Mouse (Mus musculus): ENCODE results near the gene Polr3b. TPM values are rescaled to one million over a fixed set of nuclear protein-coding genes. Genes with fewer than 3 reads are reported as not detected.

Polr3b gene
- polyA plus RNA-seq, 1 experiment from 2014 or later = 16.9 TPM

DNA sequence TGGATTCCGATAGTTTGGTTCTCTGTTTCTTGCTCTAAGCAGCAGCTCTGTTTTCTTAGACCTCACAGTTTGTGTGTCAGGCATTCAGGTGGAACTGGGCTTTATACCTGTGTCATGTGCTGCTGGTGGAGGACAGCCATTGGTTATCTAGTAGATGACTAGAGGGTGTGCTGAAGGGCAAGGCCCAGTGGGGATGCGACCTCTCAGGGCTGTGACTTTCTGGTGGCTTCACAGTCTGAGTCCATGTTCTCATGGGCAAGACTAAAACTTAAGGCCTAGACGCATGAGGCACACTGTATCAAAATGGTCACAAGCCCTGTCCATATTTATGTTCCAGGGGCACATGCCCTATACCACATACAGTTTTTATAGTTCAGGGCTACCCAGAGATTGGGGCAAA lies 37.2 kb downstream of the Polr3b start:
- Histone ChIP-seq H3K9me3 (ENCODE audit: control insufficient read depth, low read length) (no peaks in the 10 kb centered on the region), H3K27ac (ENCODE audit: low read depth, low read length) (no peak overlapping the region), H3K4me2 (ENCODE audit: low read depth, low read length, severe bottlenecking) (no peak overlapping the region), H3K27me3 (ENCODE audit: control insufficient read depth, insufficient read depth, low read length) (no peaks in the 10 kb centered on the region), H3K9ac (ENCODE audit: low read length) (no peak overlapping the region), H3K4me1 (replicated peaks; ENCODE audit: control insufficient read depth, insufficient read depth, low read length) (peaks cover 16% of the 10 kb centered on the region; the same call in 1 of the 2 replicates), H3K4me3 (ENCODE audit: low read depth, low read length) (no peak overlapping the region), H3K36me3 (ENCODE audit: control insufficient read depth, insufficient read depth, low read length) (no peaks in the 10 kb centered on the region)
- WGBS = 78% methylated on average over 3 of the region's 3 CpGs
- no peak for DNase-seq (ENCODE audit: low spot score)
- ATAC-seq (replicated peaks; ENCODE audit: low FRiP score) = no peak

DNA sequence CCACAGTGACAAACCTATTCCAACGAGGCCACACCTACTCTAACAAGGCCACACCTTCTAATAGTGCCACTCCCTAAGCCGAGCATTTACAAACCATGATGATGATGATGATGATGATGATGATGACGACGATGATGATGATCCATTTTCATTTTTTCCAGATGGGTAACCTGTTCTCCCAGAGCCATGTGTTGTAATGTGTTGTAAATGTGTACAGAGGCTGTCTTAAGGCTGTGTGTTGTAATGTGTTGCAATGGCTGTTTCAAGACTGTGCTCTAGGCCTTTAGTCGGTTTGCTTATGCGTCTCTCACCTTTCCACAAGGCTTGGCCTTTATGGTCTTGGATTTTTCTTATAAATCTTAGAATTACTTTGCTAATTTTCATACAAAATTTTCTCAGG lies 40.0 kb downstream of the Polr3b start:
- H3K27me3 ChIP-seq (ENCODE audit: control insufficient read depth, insufficient read depth, low read length) = no peaks in the 10 kb centered on the region
- DNase-seq (ENCODE audit: low spot score) = no peak
- H3K9me3 ChIP-seq (ENCODE audit: control insufficient read depth, low read length) = no peaks in the 10 kb centered on the region
- no peaks in the 10 kb centered on the region for H3K36me3 ChIP-seq (ENCODE audit: control insufficient read depth, insufficient read depth, low read length)
- WGBS = 98% methylated on average over 6 of the region's 6 CpGs
- H3K4me3 ChIP-seq (ENCODE audit: low read depth, low read length) = no peak overlapping the region
- H3K27ac ChIP-seq (ENCODE audit: low read depth, low read length) = no peak overlapping the region
- no peak for ATAC-seq (replicated peaks; ENCODE audit: low FRiP score)
- H3K9ac ChIP-seq (ENCODE audit: low read length) = no peak overlapping the region
- peaks cover 14% of the 10 kb centered on the region; the same call in 1 of the 2 replicates for H3K4me1 ChIP-seq (replicated peaks; ENCODE audit: control insufficient read depth, insufficient read depth, low read length)
- H3K4me2 ChIP-seq (ENCODE audit: low read depth, low read length, severe bottlenecking) = no peak overlapping the region

DNA sequence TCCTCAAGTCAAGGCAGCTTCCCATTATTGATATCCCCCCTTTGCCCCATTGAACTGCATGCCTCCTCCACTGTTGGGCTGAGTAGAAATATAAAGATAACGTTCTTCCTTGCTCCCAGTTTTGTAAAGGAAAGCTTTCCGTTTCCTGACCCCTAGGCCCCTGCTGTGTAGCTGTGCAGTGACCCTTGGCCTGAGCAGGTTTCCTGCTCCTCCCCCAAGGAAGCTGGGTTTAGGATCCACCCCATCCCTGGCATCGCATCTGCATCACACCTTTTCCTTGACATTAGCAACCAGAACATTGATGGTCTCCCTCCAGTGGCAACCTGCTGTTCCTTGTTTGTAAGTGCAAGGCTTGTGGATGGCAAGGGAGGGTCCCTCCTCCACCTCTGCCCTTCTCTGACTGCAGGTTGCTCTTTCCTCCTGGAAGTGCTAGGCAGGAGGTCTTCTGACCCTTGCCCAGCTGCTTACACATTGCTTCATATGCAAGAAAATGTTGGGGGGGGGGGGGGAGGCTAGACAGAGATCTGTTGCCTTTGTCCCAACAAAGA lies 43.7 kb downstream of the Polr3b start:
- Histone ChIP-seq H3K4me2 (ENCODE audit: low read depth, low read length, severe bottlenecking) (no peak overlapping the region), H3K9me3 (ENCODE audit: control insufficient read depth, low read length) (no peaks in the 10 kb centered on the region), H3K9ac (ENCODE audit: low read length) (no peak overlapping the region), H3K27ac (ENCODE audit: low read depth, low read length) (no peak overlapping the region), H3K4me3 (ENCODE audit: low read depth, low read length) (no peak overlapping the region), H3K4me1 (replicated peaks; ENCODE audit: control insufficient read depth, insufficient read depth, low read length) (no peaks in the 10 kb centered on the region), H3K27me3 (ENCODE audit: control insufficient read depth, insufficient read depth, low read length) (no peaks in the 10 kb centered on the region), H3K36me3 (ENCODE audit: control insufficient read depth, insufficient read depth, low read length) (no peaks in the 10 kb centered on the region)
- DNase-seq (ENCODE audit: low spot score) = no peak
- ATAC-seq (replicated peaks; ENCODE audit: low FRiP score) = no peak
- WGBS = 25% methylated on average over 3 of the region's 3 CpGs

DNA sequence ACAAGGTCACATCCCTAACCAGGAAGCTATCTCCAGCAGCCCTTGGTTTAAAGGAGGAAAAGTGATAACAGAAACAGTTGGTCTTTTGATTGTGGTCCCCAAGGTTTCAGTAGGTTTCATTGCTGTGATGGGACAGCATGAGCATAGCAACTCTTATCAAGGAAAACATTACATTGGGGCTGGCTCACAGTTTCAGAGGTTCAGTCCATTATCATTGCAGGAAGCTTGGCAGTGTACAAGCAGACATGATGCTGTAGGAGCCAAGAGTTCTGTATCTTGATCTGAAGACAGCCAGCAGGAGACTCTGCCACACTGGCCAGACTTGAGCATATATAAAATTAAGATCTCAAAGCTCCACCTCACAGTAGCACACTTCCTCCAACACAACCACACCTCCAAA lies 53.6 kb downstream of the Polr3b start:
- Histone ChIP-seq H3K9ac (ENCODE audit: low read length) (no peak overlapping the region), H3K36me3 (ENCODE audit: control insufficient read depth, insufficient read depth, low read length) (no peaks in the 10 kb centered on the region), H3K4me1 (replicated peaks; ENCODE audit: control insufficient read depth, insufficient read depth, low read length) (no peaks in the 10 kb centered on the region), H3K27me3 (ENCODE audit: control insufficient read depth, insufficient read depth, low read length) (no peaks in the 10 kb centered on the region), H3K9me3 (ENCODE audit: control insufficient read depth, low read length) (no peaks in the 10 kb centered on the region), H3K27ac (ENCODE audit: low read depth, low read length) (no peak overlapping the region), H3K4me2 (ENCODE audit: low read depth, low read length, severe bottlenecking) (no peak overlapping the region), H3K4me3 (ENCODE audit: low read depth, low read length) (no peak overlapping the region)
- ATAC-seq (replicated peaks; ENCODE audit: low FRiP score) (no peak), DNase-seq (ENCODE audit: low spot score) (no peak)

DNA sequence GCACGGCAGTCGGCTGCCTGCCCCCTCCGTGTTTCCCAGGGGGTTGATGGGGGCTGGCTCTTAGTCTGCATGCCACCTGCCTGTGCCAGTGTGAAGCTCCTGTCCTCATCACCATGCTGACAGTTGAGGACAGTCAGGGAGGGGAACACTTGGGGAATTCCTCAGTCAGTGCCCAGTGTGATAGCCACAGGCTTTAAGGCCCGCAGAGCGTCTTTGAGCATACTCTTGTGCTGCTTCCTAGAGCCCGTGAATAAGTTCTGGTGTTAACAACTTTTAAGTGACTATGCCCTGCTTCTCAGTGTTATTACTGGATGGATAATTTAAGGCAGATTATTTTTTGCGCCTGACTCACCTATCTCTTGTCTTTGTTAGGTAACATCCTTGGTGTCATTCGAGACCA lies 54.4 kb downstream of the Polr3b start:
- Histone ChIP-seq H3K9ac (ENCODE audit: low read length) (no peak overlapping the region), H3K36me3 (ENCODE audit: control insufficient read depth, insufficient read depth, low read length) (no peaks in the 10 kb centered on the region), H3K27me3 (ENCODE audit: control insufficient read depth, insufficient read depth, low read length) (no peaks in the 10 kb centered on the region)

DNA sequence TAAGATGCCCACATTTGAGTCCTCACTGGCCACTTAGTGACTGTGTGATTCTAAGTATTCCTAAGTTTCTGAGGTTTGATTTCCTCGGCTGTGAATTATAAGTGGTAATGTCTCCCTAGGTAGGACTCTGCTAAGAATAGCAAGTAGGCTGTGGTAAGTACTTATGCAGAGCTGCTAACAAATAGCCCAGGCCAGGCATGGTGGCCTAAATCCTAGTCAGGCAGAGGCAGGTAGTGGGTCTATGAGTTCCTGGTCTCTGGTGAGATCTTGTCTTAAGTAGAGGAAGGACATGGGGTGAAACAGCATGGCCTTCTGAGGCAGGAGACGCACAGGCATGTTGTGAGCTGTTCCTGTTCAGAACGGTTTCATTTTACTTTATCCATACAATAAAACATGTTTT lies 55.8 kb downstream of the Polr3b start:
- H3K27ac ChIP-seq (ENCODE audit: low read depth, low read length) = no peak overlapping the region
- DNase-seq (ENCODE audit: low spot score) (no peak), ATAC-seq (replicated peaks; ENCODE audit: low FRiP score) (no peak)

More for the DNA sequence above, 54.4 kb downstream of the Polr3b start:
- no peak overlapping the region for H3K4me2 ChIP-seq (ENCODE audit: low read depth, low read length, severe bottlenecking)
- no peak overlapping the region for H3K27ac ChIP-seq (ENCODE audit: low read depth, low read length)
- no peaks in the 10 kb centered on the region for H3K4me1 ChIP-seq (replicated peaks; ENCODE audit: control insufficient read depth, insufficient read depth, low read length)
- H3K4me3 ChIP-seq (ENCODE audit: low read depth, low read length) = no peak overlapping the region
- H3K9me3 ChIP-seq (ENCODE audit: control insufficient read depth, low read length) = no peaks in the 10 kb centered on the region
- no peak for ATAC-seq (replicated peaks; ENCODE audit: low FRiP score)
- WGBS = 91% methylated on average over 8 of the region's 8 CpGs
- DNase-seq (ENCODE audit: low spot score) = no peak

DNA sequence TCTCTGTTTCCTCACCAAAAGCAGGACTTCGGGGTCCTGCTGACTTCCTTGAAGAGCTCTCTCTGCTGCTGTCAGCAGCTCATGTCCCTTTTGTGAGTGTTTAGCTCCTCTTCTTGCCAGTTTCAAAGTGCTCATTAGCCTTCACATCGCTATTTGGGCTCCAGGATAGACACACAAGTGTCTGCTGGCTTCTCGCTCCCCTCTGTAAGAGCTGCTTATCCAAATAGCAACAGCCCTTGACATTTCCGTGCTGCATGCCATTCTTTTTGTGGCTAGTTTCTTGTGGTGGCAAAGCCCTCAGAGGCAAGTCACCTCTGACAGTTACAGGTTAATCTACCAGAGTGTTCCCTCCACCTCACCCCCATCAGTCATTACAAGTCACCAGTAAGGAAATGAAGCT lies 56.3 kb downstream of the Polr3b start:
- Histone ChIP-seq H3K9me3 (ENCODE audit: control insufficient read depth, low read length) (no peaks in the 10 kb centered on the region), H3K27ac (ENCODE audit: low read depth, low read length) (no peak overlapping the region), H3K36me3 (ENCODE audit: control insufficient read depth, insufficient read depth, low read length) (no peaks in the 10 kb centered on the region), H3K4me2 (ENCODE audit: low read depth, low read length, severe bottlenecking) (no peak overlapping the region), H3K4me1 (replicated peaks; ENCODE audit: control insufficient read depth, insufficient read depth, low read length) (no peaks in the 10 kb centered on the region), H3K9ac (ENCODE audit: low read length) (no peak overlapping the region), H3K4me3 (ENCODE audit: low read depth, low read length) (no peak overlapping the region), H3K27me3 (ENCODE audit: control insufficient read depth, insufficient read depth, low read length) (no peaks in the 10 kb centered on the region)
- ATAC-seq (replicated peaks; ENCODE audit: low FRiP score) (no peak), DNase-seq (ENCODE audit: low spot score) (no peak)
- WGBS = 85% methylated on average over 4 of the region's 4 CpGs

More for the DNA sequence above, 55.8 kb downstream of the Polr3b start:
- Histone ChIP-seq H3K9ac (ENCODE audit: low read length) (no peak overlapping the region), H3K36me3 (ENCODE audit: control insufficient read depth, insufficient read depth, low read length) (no peaks in the 10 kb centered on the region), H3K27me3 (ENCODE audit: control insufficient read depth, insufficient read depth, low read length) (no peaks in the 10 kb centered on the region), H3K9me3 (ENCODE audit: control insufficient read depth, low read length) (no peaks in the 10 kb centered on the region), H3K4me3 (ENCODE audit: low read depth, low read length) (no peak overlapping the region), H3K4me2 (ENCODE audit: low read depth, low read length, severe bottlenecking) (no peak overlapping the region), H3K4me1 (replicated peaks; ENCODE audit: control insufficient read depth, insufficient read depth, low read length) (no peaks in the 10 kb centered on the region)
- WGBS = 88% methylated on average over 3 of the region's 3 CpGs

DNA sequence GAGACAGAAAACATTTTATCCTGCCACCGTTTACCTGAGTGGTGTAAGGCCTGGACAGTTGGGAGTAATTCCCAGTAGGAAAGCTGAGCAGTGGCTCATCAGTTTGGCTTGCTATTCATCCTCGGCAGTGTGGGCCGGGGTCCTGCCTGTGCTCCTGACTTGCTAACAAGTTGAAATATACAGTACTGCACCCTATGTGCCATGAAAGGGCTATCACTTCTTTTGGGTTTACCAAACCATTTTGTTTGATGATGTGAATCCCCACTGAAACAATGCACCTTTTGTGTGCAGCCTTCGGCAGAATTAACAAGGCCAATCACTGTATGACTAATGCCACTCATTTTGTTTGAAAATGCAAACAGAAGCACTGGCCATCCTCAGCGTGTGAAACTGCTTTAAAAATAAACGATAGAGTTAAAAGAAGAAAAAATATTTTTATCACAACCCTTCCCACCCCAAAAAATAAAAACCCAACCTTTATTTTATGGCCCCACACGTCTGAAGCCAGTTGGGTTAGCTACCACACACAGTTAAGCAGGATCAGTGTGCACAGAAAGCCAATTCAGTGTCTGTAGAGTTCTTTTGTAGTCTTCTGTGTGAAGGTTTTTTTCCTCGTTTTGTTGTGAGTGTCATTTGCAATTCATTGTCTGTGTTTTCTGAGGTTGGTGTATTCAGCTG lies 63.5 kb downstream of the Polr3b start:
- H3K27me3 ChIP-seq (ENCODE audit: control insufficient read depth, insufficient read depth, low read length) = no peaks in the 10 kb centered on the region
- H3K4me1 ChIP-seq (replicated peaks; ENCODE audit: control insufficient read depth, insufficient read depth, low read length) = peaks cover 15% of the 10 kb centered on the region; the same call in 1 of the 2 replicates
- H3K36me3 ChIP-seq (ENCODE audit: control insufficient read depth, insufficient read depth, low read length) = no peaks in the 10 kb centered on the region
- no peak for DNase-seq (ENCODE audit: low spot score)
- H3K4me3 ChIP-seq (ENCODE audit: low read depth, low read length) = no peak overlapping the region
- H3K9me3 ChIP-seq (ENCODE audit: control insufficient read depth, low read length) = no peaks in the 10 kb centered on the region
- WGBS = 21% methylated on average over 8 of the region's 8 CpGs
- 0 out of 2 replicates have a peak overlapping the region, but pooled peaks have one; percentile 12 for H3K4me2 ChIP-seq (ENCODE audit: low read depth, low read length, severe bottlenecking)
- ATAC-seq (replicated peaks; ENCODE audit: low FRiP score) = peak; percentile 27; the same call in 1 of the 2 replicates
- no peak overlapping the region; the same call in 1 of the 2 replicates for H3K27ac ChIP-seq (ENCODE audit: low read depth, low read length)
- H3K9ac ChIP-seq (ENCODE audit: low read length) = no peak overlapping the region

DNA sequence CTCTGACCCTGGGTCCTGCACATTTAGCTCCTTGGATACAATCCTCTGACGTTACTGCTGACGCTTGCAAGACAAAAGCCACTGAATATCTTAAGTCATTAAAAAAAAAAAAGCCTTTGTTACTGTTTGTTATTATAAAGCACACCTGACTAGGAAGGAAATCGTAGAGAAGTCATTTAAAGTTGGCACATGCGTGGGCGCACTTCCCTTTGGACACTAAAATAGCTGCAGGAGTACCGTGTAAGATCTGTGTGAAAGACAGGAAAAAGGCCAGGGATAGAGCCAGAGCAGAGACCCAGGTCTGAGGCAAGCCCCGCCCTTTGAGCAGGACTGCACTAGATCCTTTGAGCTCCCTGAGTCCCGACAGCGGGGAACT lies 64.0 kb downstream of the Polr3b start:
- Histone ChIP-seq H3K9ac (ENCODE audit: low read length) (peak overlapping the region; percentile 27; the same call in 1 of the 2 replicates), H3K4me3 (ENCODE audit: low read depth, low read length) (no peak overlapping the region), H3K4me1 (replicated peaks; ENCODE audit: control insufficient read depth, insufficient read depth, low read length) (peaks cover 15% of the 10 kb centered on the region; the same call in 1 of the 2 replicates), H3K27me3 (ENCODE audit: control insufficient read depth, insufficient read depth, low read length) (no peaks in the 10 kb centered on the region), H3K36me3 (ENCODE audit: control insufficient read depth, insufficient read depth, low read length) (no peaks in the 10 kb centered on the region), H3K27ac (ENCODE audit: low read depth, low read length) (peak overlapping the region; percentile 59), H3K9me3 (ENCODE audit: control insufficient read depth, low read length) (no peaks in the 10 kb centered on the region), H3K4me2 (ENCODE audit: low read depth, low read length, severe bottlenecking) (no peak overlapping the region)
- ATAC-seq (replicated peaks; ENCODE audit: low FRiP score) (peak; percentile 71), DNase-seq (ENCODE audit: low spot score) (no peak)
- WGBS = 12% methylated on average over 9 of the region's 9 CpGs
